Mouse (Mus musculus) cortical plate, adult 2 months (tissue): ENCODE results near the gene Nell1.

ENCODE experiments used
- CTCF ChIP-seq: fragments of 200-500 bp; IDR thresholded peaks from 2 replicates; pipeline ENCODE4 v1.5.1; 2011; ENCODE audit warnings: mild to moderate bottlenecking, control low read depth, low read length; ENCODE audit not compliant: insufficient read depth; ENCODE audit errors: extremely low read depth
- POLR2A ChIP-seq: fragments of 200-500 bp; IDR thresholded peaks from 2 replicates; pipeline ENCODE4 v1.6.1; 2011; ENCODE audit warnings: mild to moderate bottlenecking, low read length, control low read depth; ENCODE audit not compliant: insufficient read depth; ENCODE audit errors: extremely low read depth

DNA sequence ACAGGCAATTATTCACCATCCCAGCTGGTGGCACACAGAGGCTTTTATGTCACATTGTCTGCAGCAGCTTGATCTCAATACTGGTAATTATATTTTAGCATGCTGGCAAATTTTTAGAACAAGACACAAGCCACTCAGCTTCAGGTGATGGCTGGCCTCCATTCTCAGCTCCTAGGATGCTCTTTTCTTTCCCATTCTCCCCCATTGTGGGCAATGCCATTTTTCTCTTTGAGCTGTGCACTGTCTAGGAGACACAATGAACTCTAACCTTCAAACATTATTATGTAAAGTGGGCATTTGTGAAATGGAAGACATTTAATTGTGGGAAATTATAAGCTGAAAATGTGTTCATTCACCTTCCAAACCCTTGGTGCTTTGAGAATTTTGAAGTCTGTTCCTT is 247.2 kb downstream of the Nell1 start:
- TF ChIP-seq POLR2A: no peak
- TF ChIP-seq CTCF: no peak
